Mouse (Mus musculus) brain, embryonic 14.5 days (tissue): ENCODE measurements around the gene Ano2.

Source experiments
- CTCF ChIP-seq: fragments of 200-500 bp; IDR thresholded peaks from 2 replicates; pipeline ENCODE4 v1.5.1; 2012; ENCODE audit warnings: inconsistent platforms, mild to moderate bottlenecking, moderate library complexity, borderline replicate concordance; ENCODE audit not compliant: insufficient read depth, insufficient read length; ENCODE audit errors: extremely low read depth
- POLR2A ChIP-seq: fragments of 200-500 bp; IDR thresholded peaks from 2 replicates; pipeline ENCODE4 v1.6.1; 2012; ENCODE audit warnings: mild to moderate bottlenecking, inconsistent platforms, borderline replicate concordance; ENCODE audit not compliant: poor library complexity, insufficient read depth, insufficient read length, severe bottlenecking; ENCODE audit errors: extremely low read depth

DNA sequence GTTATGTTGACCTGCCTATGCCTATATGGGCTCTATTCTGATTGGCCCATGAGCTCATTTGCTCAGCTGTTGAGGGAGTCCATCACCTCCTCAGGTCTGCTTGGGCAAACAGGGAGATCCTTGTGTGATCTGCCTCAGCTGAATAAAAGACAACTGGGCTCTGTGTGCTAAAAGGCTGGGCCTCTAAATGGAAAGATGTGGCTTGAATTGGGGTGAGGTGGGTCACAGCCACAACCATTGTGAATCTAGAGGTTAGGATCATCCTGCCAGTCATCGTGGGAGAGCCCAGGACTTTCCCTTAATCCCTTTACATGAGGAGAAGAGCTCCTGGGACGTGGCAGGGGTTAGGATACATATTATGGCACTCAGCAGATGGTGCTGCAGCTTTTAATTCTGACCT, 188.5 kb downstream of the Ano2 start:
- TF ChIP-seq POLR2A (no peak), CTCF (no peak)
